In genomic region chrX:134132295-134132694, GRCm38 (mm10) we compare ENCODE assay signal across 11 mouse cellular contexts. TPM values are rescaled to one million over a fixed set of nuclear protein-coding genes. Genes with fewer than 3 reads are reported as not detected.
DNase-seq lines count a peak whose midpoint lies in the region; ATAC-seq and TF ChIP-seq lines count a peak whose summit lies in the region.
"Had no signal": no experiment of that assay in that cellular context is flagged by ENCODE, and none has a peak within 500 bp of the region (broad histone marks: within the 10 kb centered on the region; RNA-seq: fewer than 3 reads in every experiment).

No protein-coding gene starts in this region.

- no peak overlapping the region for H3K9ac ChIP-seq in forebrain, embryonic 13.5 days
- H3K9ac ChIP-seq in forebrain, embryonic 16.5 days (replicated peaks; ENCODE audit: low read depth, low read length), result no peak overlapping the region
- H3K9ac ChIP-seq in hindbrain, postnatal 0 days (replicated peaks; ENCODE audit: low read length), result no peak overlapping the region
- H3K9ac ChIP-seq in midbrain, embryonic 16.5 days (ENCODE audit: low read depth, low read length), result no peak overlapping the region

- peak; percentile 6 to 11 for DNase-seq in left cerebral cortex, adult 18-20 months (ENCODE audit: low spot score in 2 of 2)
- no peak for DNase-seq in left cerebral cortex, postnatal 36 days (ENCODE audit: low spot score in 2 of 2)
- DNase-seq in adrenal gland, postnatal 10 days, result peak; percentile 35
- peak; percentile 60 for DNase-seq in hindbrain, postnatal 0 days (ENCODE audit: low spot score)
- peak; percentile 18 for DNase-seq in splenic B cell, adult 2 months (ENCODE audit: low read depth, low spot score)

- H3K4me1 ChIP-seq in forebrain, embryonic 13.5 days, result no peaks in the 10 kb centered on the region
- H3K4me1 ChIP-seq in forebrain, embryonic 16.5 days (replicated peaks; ENCODE audit: control insufficient read depth, insufficient read depth, low read length), result no peaks in the 10 kb centered on the region
- H3K4me1 ChIP-seq in hindbrain, postnatal 0 days (ENCODE audit: insufficient read depth, low read length), result no peaks in the 10 kb centered on the region
- no peaks in the 10 kb centered on the region for H3K4me1 ChIP-seq in midbrain, embryonic 16.5 days (ENCODE audit: control insufficient read depth, insufficient read depth, low read length)

- intact Hi-C loops in left cerebral cortex, postnatal 36 days (cut with DNase I), result no loop called here

- H3K27me3 ChIP-seq in forebrain, embryonic 13.5 days, result 0 out of 2 replicates have a peak, but pooled peaks cover 4% of the 10 kb centered on the region
- H3K27me3 ChIP-seq in forebrain, embryonic 16.5 days (replicated peaks; ENCODE audit: control insufficient read depth, insufficient read depth, low read length), result peaks cover 2% of the 10 kb centered on the region; the same call in 1 of the 2 replicates
- H3K27me3 ChIP-seq in hindbrain, postnatal 0 days (ENCODE audit: insufficient read depth, low read length), result no peaks in the 10 kb centered on the region
- H3K27me3 ChIP-seq in splenic B cell, adult 2 months (ENCODE audit: control insufficient read depth, insufficient read depth, low read length, poor library complexity, severe bottlenecking), result no peaks in the 10 kb centered on the region
- no peaks in the 10 kb centered on the region; the same call in 1 of the 2 replicates for H3K27me3 ChIP-seq in midbrain, embryonic 16.5 days (ENCODE audit: control insufficient read depth, insufficient read depth, low read depth, low read length)

- H3K27ac ChIP-seq in forebrain, embryonic 13.5 days, result no peak overlapping the region
- H3K27ac ChIP-seq in forebrain, embryonic 16.5 days (ENCODE audit: low read length), result no peak overlapping the region
- no peak overlapping the region for H3K27ac ChIP-seq in hindbrain, postnatal 0 days
- H3K27ac ChIP-seq in midbrain, embryonic 16.5 days (ENCODE audit: low read length), result no peak overlapping the region

- peak; percentile 41; the same call in 1 of the 2 replicates for ATAC-seq in forebrain, embryonic 13.5 days
- ATAC-seq in forebrain, embryonic 16.5 days, result no peak
- ATAC-seq in hindbrain, postnatal 0 days, result 0 out of 2 replicates have a peak, but pooled peaks have one; percentile 24
- no peak for ATAC-seq in midbrain, embryonic 16.5 days

- no peaks in the 10 kb centered on the region for H3K9me3 ChIP-seq in forebrain, embryonic 13.5 days (replicated peaks)
- H3K9me3 ChIP-seq in forebrain, embryonic 16.5 days (ENCODE audit: control insufficient read depth, low read length), result no peaks in the 10 kb centered on the region
- H3K9me3 ChIP-seq in hindbrain, postnatal 0 days (ENCODE audit: low read length), result no peaks in the 10 kb centered on the region
- H3K9me3 ChIP-seq in midbrain, embryonic 16.5 days (replicated peaks; ENCODE audit: control insufficient read depth, low read length, poor library complexity, severe bottlenecking), result no peaks in the 10 kb centered on the region
- H3K9me3 ChIP-seq: G1E; megakaryocyte, embryonic 14.5 days had no signal

- H3K36me3 ChIP-seq in forebrain, embryonic 13.5 days (ENCODE audit: poor library complexity, severe bottlenecking), result no peaks in the 10 kb centered on the region
- no peaks in the 10 kb centered on the region for H3K36me3 ChIP-seq in forebrain, embryonic 16.5 days (ENCODE audit: control insufficient read depth, insufficient read depth)
- H3K36me3 ChIP-seq in hindbrain, postnatal 0 days (ENCODE audit: insufficient read depth, low read length), result no peaks in the 10 kb centered on the region
- H3K36me3 ChIP-seq in splenic B cell, adult 2 months (ENCODE audit: control insufficient read depth, insufficient read depth, low read length, poor library complexity, severe bottlenecking), result no peaks in the 10 kb centered on the region
- H3K36me3 ChIP-seq in midbrain, embryonic 16.5 days (ENCODE audit: control insufficient read depth, insufficient read depth, low read length), result no peaks in the 10 kb centered on the region
- H3K36me3 ChIP-seq: G1E had no signal

- H3K4me2 ChIP-seq in forebrain, embryonic 13.5 days, result no peak overlapping the region
- no peak overlapping the region for H3K4me2 ChIP-seq in forebrain, embryonic 16.5 days (ENCODE audit: low read length)
- H3K4me2 ChIP-seq in hindbrain, postnatal 0 days (ENCODE audit: low read depth, low read length), result no peak overlapping the region
- no peak overlapping the region for H3K4me2 ChIP-seq in midbrain, embryonic 16.5 days (ENCODE audit: low read length)

- 23% methylated on average over 5 of the region's 5 CpGs for WGBS in forebrain, embryonic 13.5 days
- WGBS in forebrain, embryonic 16.5 days, result 25% methylated on average over 5 of the region's 5 CpGs
- 36% methylated on average over 5 of the region's 5 CpGs for WGBS in hindbrain, postnatal 0 days
- WGBS in midbrain, embryonic 16.5 days, result 29% methylated on average over 5 of the region's 5 CpGs

- TF ChIP-seq CTCF in hindbrain, postnatal 0 days (IDR thresholded peaks at IDR 0.05; ENCODE audit: low read depth), result peak; percentile 69

- no peak overlapping the region for H3K4me3 ChIP-seq in forebrain, embryonic 13.5 days
- no peak overlapping the region for H3K4me3 ChIP-seq in forebrain, embryonic 16.5 days (replicated peaks; ENCODE audit: low read length)
- no peak overlapping the region for H3K4me3 ChIP-seq in hindbrain, postnatal 0 days (ENCODE audit: low read length)
- H3K4me3 ChIP-seq in midbrain, embryonic 16.5 days (ENCODE audit: low read depth, low read length), result no peak overlapping the region
- H3K4me3 ChIP-seq: megakaryocyte, embryonic 14.5 days had no signal

RNA-seq across cellular contexts. Expression of gene Xkrx, which starts 29.6 kb away (rescaled TPM):
- 0.09 and 0.11 TPM in 2 replicates for polyA plus RNA-seq in forebrain, embryonic 13.5 days (2015; fragmentation: Nextera tagmentation; extraction: Ambion mirVana)
- polyA plus RNA-seq in forebrain, embryonic 16.5 days (2015; fragmentation: Nextera tagmentation; extraction: Ambion mirVana), result 0.16 and 0.48 TPM in 2 replicates
- 1 to 10 TPM; 1.3 to 1.8 TPM for total RNA-seq in left cerebral cortex, adult 18-20 months (2021)
- 1 to 10 TPM; 1.2 to 1.6 TPM for total RNA-seq in left cerebral cortex, postnatal 36 days (2021)
- total RNA-seq in adrenal gland, postnatal 10 days (2021), result 1 to 10 TPM; 1.9 to 3.3 TPM
- 0.31 and 0.36 TPM in 2 replicates for total RNA-seq in hindbrain, postnatal 0 days (2014; rRNA removed)
- polyA plus RNA-seq in hindbrain, postnatal 0 days (2015; fragmentation: Nextera tagmentation; extraction: Ambion mirVana), result 0.86 and 0.90 TPM in 2 replicates
- 1.0 and 1.7 TPM in 2 replicates for polyA plus RNA-seq in midbrain, embryonic 16.5 days (2015; fragmentation: Nextera tagmentation; extraction: Ambion mirVana)
- polyA plus RNA-seq: G1E had no signal

RNA-seq across cellular contexts. Expression of gene Arl13a, which starts 55.0 kb away (rescaled TPM):
- not detected in 2 replicates for polyA plus RNA-seq in forebrain, embryonic 13.5 days (2015; fragmentation: Nextera tagmentation; extraction: Ambion mirVana)
- not detected in 2 replicates for polyA plus RNA-seq in forebrain, embryonic 16.5 days (2015; fragmentation: Nextera tagmentation; extraction: Ambion mirVana)
- not detected for total RNA-seq in left cerebral cortex, adult 18-20 months (2021)
- not detected for total RNA-seq in left cerebral cortex, postnatal 36 days (2021)
- not detected for total RNA-seq in adrenal gland, postnatal 10 days (2021)
- total RNA-seq in hindbrain, postnatal 0 days (2014; rRNA removed), result not detected in 2 replicates
- polyA plus RNA-seq in hindbrain, postnatal 0 days (2015; fragmentation: Nextera tagmentation; extraction: Ambion mirVana), result not detected in 2 replicates
- polyA plus RNA-seq in midbrain, embryonic 16.5 days (2015; fragmentation: Nextera tagmentation; extraction: Ambion mirVana), result not detected in 2 replicates
- total RNA-seq: G1E had no signal
- polyA plus RNA-seq: G1E; heart, embryonic 14.5 days had no signal

Comparison
In these comparisons a context has a peak if more than half of its experiments do, and no peak if none do; other contexts are left out.
1. ATAC-seq: peak in forebrain, embryonic 13.5 days (single experiment) and hindbrain, postnatal 0 days (single experiment); none in forebrain, embryonic 16.5 days (single experiment) and midbrain, embryonic 16.5 days (single experiment).
2. DNase-seq: peak in left cerebral cortex, adult 18-20 months (2 of 2), adrenal gland, postnatal 10 days (single experiment), hindbrain, postnatal 0 days (single experiment) and splenic B cell, adult 2 months (single experiment); none in left cerebral cortex, postnatal 36 days (0 of 2).